Mouse (Mus musculus) CD4-positive naive resting alpha-beta T cell, adult 76 days (primary cell): Measurements from ENCODE around the gene Zfp386. TPM values are rescaled to one million over a fixed set of nuclear protein-coding genes. Genes with fewer than 3 reads are reported as not detected.

ENCODE experiments used
- total RNA-seq: library from RNA; stranded (reverse); gene quantifications from one replicate; pipeline ENCODE4 v1.2.4, GENCODE M21; 2023

Zfp386 gene
- total RNA-seq = 56.0 TPM

DNA sequence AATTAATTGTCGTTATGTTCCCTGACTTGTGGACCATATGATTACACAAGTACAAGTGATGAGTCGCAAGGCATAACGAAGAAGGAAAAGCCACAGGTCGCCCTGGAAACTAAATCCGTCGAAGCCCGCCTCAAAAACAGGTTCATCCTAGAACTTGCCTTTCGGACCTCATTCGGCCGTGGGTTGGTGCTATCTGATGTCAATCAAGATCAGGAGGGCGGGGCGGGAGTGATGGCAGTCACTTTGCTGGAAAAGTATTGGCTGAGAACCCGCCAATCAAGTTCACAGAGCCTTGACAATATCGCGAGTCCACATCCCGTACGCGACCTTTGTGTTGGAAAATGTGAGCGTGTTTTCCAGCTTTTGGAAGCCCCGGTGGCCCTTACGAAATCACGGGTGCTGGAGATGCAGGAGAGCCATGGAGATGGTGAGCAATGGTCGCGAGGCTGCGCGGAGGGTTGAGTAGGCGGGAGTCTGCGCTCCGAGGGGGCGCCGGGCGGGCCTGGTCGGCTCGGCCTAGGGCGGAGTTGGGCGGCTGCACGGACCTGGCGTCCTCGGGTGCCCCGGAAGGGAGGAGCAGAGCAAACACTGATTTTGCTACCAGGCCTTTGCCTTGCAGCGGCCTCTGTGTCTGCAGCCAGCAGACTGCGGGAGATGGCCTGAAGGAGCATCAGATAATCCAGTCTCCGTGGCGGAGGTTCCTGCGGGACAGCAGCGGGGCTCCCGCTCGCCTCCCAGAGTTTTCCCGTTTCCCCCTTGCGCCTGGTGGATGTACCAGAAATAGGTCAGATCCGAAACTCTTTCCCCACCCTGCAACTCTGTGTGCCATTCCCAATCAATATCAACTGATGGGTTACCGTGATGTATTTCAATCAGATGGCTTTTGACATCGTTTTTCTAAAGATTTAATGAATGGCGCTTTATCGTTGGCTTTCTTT is at the start of gene Zfp386:
Zfp386 (plus strand) TSS at position 285 of the 938 bp plus-strand sequence.

GRCm38 (mm10) chr12:116077074-116077854 is 29.7 kb downstream of the Zfp386 start, which contains the start of gene Vipr2:
TSS of gene Vipr2 (plus strand) at chr12:116077726.

Other genes starting within 250 kb of the Zfp386 start
- gene Vipr2, start 30.0 kb downstream of the Zfp386 start, total RNA-seq = not detected
- gene Wdr60, start 215.3 kb downstream of the Zfp386 start, total RNA-seq = 0.67 TPM
- not detected for gene Gm11027, start 227.7 kb downstream of the Zfp386 start, total RNA-seq
- 280 TPM for gene Esyt2, start 233.5 kb downstream of the Zfp386 start, total RNA-seq